Mouse (Mus musculus) hindbrain, embryonic 14.5 days (tissue): ENCODE results near the gene Marveld1. TPM values are rescaled to one million over a fixed set of nuclear protein-coding genes. Genes with fewer than 3 reads are reported as not detected.
A peak's percentile ranks its signal among the peaks of the same experiment; 100 is the strongest.

Experiments
- ATAC-seq: fragments of 200-750 bp; cut with Nextera tagmentation; 2 replicates; pipeline ENCODE4 v1.8.0; 2017; ENCODE audit warnings: moderate number of reproducible peaks, mild to moderate bottlenecking, moderate TSS enrichment, moderate library complexity; ENCODE audit not compliant: low FRiP score
- DNase-seq: peaks from one replicate; pipeline ENCODE4 v3.0.0-alpha.2; 2015; ENCODE audit warnings: low spot score
- H3K27ac ChIP-seq: fragments of 300-500 bp; sonication (generic); 2 replicates; pipeline ENCODE4 v1.5.1; 2014; ENCODE audit warnings: mild to moderate bottlenecking, moderate library complexity
- H3K27me3 ChIP-seq: fragments of 300-500 bp; sonication (generic); 2 replicates; pipeline ENCODE4 v1.6.1; 2014; ENCODE audit warnings: mild to moderate bottlenecking, low read length, mixed read lengths; ENCODE audit not compliant: control insufficient read depth, insufficient read depth
- H3K36me3 ChIP-seq: fragments of 300-500 bp; sonication (generic); replicated peaks from 2 replicates; pipeline ENCODE4 v1.6.1; 2014; ENCODE audit not compliant: control insufficient read depth, insufficient read depth
- H3K4me1 ChIP-seq: fragments of 300-500 bp; sonication (generic); replicated peaks from 2 replicates; pipeline ENCODE4 v1.6.1; 2014; ENCODE audit warnings: antibody characterized with exemption, low read length, mixed read lengths; ENCODE audit not compliant: control insufficient read depth, insufficient read depth
- H3K4me2 ChIP-seq: fragments of 300-500 bp; sonication (generic); replicated peaks from 2 replicates; pipeline ENCODE4 v1.6.1; 2014; ENCODE audit warnings: mild to moderate bottlenecking, moderate library complexity
- H3K4me3 ChIP-seq: fragments of 300-500 bp; sonication (generic); replicated peaks from 2 replicates; pipeline ENCODE4 v1.5.1; 2014; ENCODE audit warnings: mild to moderate bottlenecking, low read length
- H3K9ac ChIP-seq: fragments of 300-500 bp; sonication (generic); 2 replicates; pipeline ENCODE4 v1.6.1; 2014
- H3K9me3 ChIP-seq: fragments of 300-500 bp; sonication (generic); 2 replicates; pipeline ENCODE4 v1.6.1; 2016; ENCODE audit warnings: low read length; ENCODE audit not compliant: control insufficient read depth
- WGBS: fragments of 180-500 bp; shearing (Covaris S2); extraction: QIAGEN DNeasy Blood & Tissue Kit; methylation state at CpG from one replicate; pipeline ENCODE4 v1.1.7; 2014; 5-methylcytosine and 5-hydroxymethylcytosine counted together
- polyA plus RNA-seq: library from polyadenylated mRNA; unstranded; fragments of >200 nt; fragmentation: Nextera tagmentation; extraction: Ambion mirVana; gene quantifications from 2 replicates; pipeline ENCODE4 v1.2.1, GENCODE M21; 2014

Gene Marveld1
- polyA plus RNA-seq, 1 experiment from 2014 or later: 2.7 TPM

- no peak for DNase-seq
- Histone ChIP-seq H3K4me3 (no peak overlapping the region), H3K9me3 (no peaks in the 10 kb centered on the region), H3K27ac (no peak overlapping the region), H3K27me3 (no peaks in the 10 kb centered on the region), H3K4me1 (no peaks in the 10 kb centered on the region), H3K4me2 (no peak overlapping the region), H3K36me3 (peaks cover 69% of the 10 kb centered on the region), H3K9ac (no peak overlapping the region)
- no peak for ATAC-seq
- WGBS: 92% methylated on average over 4 of the region's 4 CpGs
Observed at GRCm38 (mm10) chr19:42189735-42190134, 42.5 kb downstream of the Marveld1 start.

DNA sequence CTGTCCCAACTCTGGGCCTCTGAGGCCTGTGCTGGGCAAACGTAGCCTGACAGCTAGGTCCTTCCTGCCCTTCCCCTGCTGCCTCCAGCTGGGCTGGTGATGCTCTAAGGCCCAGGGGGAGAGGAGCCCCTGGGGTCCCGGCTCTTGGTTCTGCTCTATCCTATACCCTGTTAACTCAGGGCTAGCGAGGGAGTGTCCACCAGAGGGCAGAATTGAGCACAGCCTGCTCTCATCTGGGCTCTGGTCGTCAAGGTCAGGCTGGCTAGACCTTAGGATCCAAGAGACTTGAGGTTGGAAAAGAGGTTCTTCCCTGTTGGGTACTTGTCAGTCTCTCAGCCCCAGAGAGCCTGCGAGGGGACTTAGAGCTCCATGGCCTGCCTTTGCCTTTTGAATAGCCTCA, 43.3 kb downstream of the Marveld1 start:
- peaks cover 62% of the 10 kb centered on the region for H3K36me3 ChIP-seq
- WGBS: 22% methylated on average over 5 of the region's 5 CpGs
- H3K4me2 ChIP-seq: no peak overlapping the region

DNA sequence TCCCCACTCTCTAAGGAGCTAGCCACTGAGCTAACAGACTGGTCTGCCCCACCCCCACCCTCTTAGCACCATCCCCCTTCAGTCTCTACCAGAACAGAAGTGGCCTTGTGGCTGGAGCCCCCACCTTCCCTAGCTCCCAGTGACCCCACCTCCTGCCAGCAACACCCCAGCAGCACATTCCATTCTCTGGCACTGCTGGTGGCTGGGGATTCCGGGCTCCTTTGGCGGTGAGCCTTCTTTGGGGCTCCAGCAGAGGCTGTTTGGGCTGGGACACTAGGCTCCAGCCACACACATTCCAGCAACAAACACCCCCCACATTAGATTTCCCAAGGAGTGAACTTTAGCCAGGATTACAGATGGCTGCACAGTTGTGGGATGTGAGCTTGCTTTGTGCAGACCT, 46.1 kb downstream of the Marveld1 start:
- H3K4me1 ChIP-seq: no peaks in the 10 kb centered on the region
- H3K4me2 ChIP-seq: no peak overlapping the region
- H3K9me3 ChIP-seq: no peaks in the 10 kb centered on the region
- no peak; the same call in 1 of the 2 replicates for ATAC-seq
- no peak for DNase-seq
- peaks cover 41% of the 10 kb centered on the region for H3K36me3 ChIP-seq
- no peak overlapping the region for H3K9ac ChIP-seq
- H3K27ac ChIP-seq: no peak overlapping the region
- H3K27me3 ChIP-seq: no peaks in the 10 kb centered on the region
- H3K4me3 ChIP-seq: no peak overlapping the region
- WGBS: 49% methylated on average over 2 of the region's 2 CpGs

More for the DNA sequence above, 43.3 kb downstream of the Marveld1 start:
- Histone ChIP-seq H3K4me3 (no peak overlapping the region), H3K27me3 (no peaks in the 10 kb centered on the region), H3K9me3 (no peaks in the 10 kb centered on the region), H3K27ac (no peak overlapping the region), H3K4me1 (no peaks in the 10 kb centered on the region), H3K9ac (no peak overlapping the region)
- ATAC-seq (0 out of 2 replicates have a peak, but pooled peaks have one; percentile 35), DNase-seq (peak; percentile 75)

GRCm38 (mm10) chr19:42196378-42196777, 49.2 kb downstream of the Marveld1 start:
- peaks cover 28% of the 10 kb centered on the region for H3K27me3 ChIP-seq
- H3K4me2 ChIP-seq: no peak overlapping the region
- peaks cover 17% of the 10 kb centered on the region for H3K36me3 ChIP-seq
- ATAC-seq (no peak), DNase-seq (no peak)
- no peak overlapping the region for H3K9ac ChIP-seq
- 76% methylated on average over 4 of the region's 4 CpGs for WGBS
- no peak overlapping the region for H3K27ac ChIP-seq
- no peak overlapping the region for H3K4me3 ChIP-seq
- H3K4me1 ChIP-seq: peaks cover under 1% of the 10 kb centered on the region; the same call in 1 of the 2 replicates
- H3K9me3 ChIP-seq: no peaks in the 10 kb centered on the region

DNA sequence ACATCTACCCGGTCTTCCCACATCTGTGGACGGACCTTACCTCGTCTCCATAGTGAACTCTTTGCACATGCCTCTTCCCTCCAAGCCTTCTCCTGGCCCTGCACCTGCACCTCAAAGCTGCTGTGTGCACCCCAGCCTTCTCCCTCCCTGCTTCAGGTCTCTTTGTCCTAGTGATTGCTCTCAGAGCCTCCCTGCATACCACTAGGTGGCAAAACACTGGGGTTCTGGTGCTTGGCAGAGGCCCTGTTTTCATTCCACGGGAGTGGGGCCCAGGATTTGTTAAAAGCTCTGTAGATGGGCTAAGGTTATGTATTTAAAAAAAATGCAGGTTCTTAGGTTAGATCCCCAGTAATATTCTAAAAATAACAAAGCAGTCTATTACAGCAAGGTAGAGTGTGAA, 49.9 kb downstream of the Marveld1 start:
- no peaks in the 10 kb centered on the region for H3K9me3 ChIP-seq
- H3K4me1 ChIP-seq: peaks cover 7% of the 10 kb centered on the region
- no peak overlapping the region for H3K27ac ChIP-seq
- WGBS: 71% methylated on average over 4 of the region's 4 CpGs
- peaks cover 35% of the 10 kb centered on the region for H3K27me3 ChIP-seq
- no peak overlapping the region for H3K4me3 ChIP-seq
- DNase-seq: no peak
- peaks cover 10% of the 10 kb centered on the region for H3K36me3 ChIP-seq
- no peak overlapping the region for H3K4me2 ChIP-seq
- no peak overlapping the region for H3K9ac ChIP-seq
- no peak for ATAC-seq

DNA sequence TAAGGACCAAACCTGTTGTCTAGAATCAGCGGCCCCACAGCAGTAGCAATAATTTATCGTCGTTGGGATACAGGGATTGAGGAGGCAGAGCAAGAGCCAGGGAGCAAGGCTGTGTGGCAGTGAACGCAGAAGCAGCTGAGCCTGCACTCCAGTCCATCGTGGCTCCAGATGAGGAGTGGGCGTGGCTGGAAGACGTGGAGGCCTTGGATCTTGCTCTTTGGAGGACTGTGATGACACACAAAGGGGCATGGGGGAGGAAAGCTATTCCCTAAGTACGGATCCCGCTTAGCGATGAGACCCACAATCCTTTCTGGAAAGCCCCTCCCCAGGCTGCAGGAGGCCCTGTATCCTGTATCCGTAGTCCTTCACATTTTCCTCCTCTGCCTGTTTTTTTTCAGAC, 50.8 kb downstream of the Marveld1 start:
- H3K4me2 ChIP-seq: no peak overlapping the region
- H3K9me3 ChIP-seq: no peaks in the 10 kb centered on the region
- peaks cover 45% of the 10 kb centered on the region for H3K27me3 ChIP-seq
- no peak overlapping the region for H3K4me3 ChIP-seq
- DNase-seq (no peak), ATAC-seq (no peak)
- peaks cover 7% of the 10 kb centered on the region for H3K4me1 ChIP-seq
- no peak overlapping the region for H3K9ac ChIP-seq
- WGBS: 48% methylated on average over 11 of the region's 11 CpGs
- H3K27ac ChIP-seq: no peak overlapping the region
- H3K36me3 ChIP-seq: peaks cover 3% of the 10 kb centered on the region; the same call in 1 of the 2 replicates

Other genes with a start within 250 kb of the Marveld1 start
- gene Pgam1, start 235.5 kb upstream of the Marveld1 start, polyA plus RNA-seq: 498 and 547 TPM in 2 replicates
- 51.9 and 64.0 TPM in 2 replicates for gene Exosc1, start 214.0 kb upstream of the Marveld1 start, polyA plus RNA-seq
- 70.6 and 70.8 TPM in 2 replicates for gene Zdhhc16, start 213.9 kb upstream of the Marveld1 start, polyA plus RNA-seq
- gene Mms19, start 166.2 kb upstream of the Marveld1 start, polyA plus RNA-seq: 29.6 and 31.6 TPM in 2 replicates
- gene Ubtd1, start 165.6 kb upstream of the Marveld1 start, polyA plus RNA-seq: 8.6 and 9.2 TPM in 2 replicates
- 0.82 and 1.2 TPM in 2 replicates for gene Ankrd2, start 111.4 kb upstream of the Marveld1 start, polyA plus RNA-seq
- gene Hoga1, start 101.8 kb upstream of the Marveld1 start, polyA plus RNA-seq: 1.3 and 2.2 TPM in 2 replicates
- gene 4933411K16Rik, start 95.2 kb upstream of the Marveld1 start, polyA plus RNA-seq: not detected in 2 replicates
- 117 and 128 TPM in 2 replicates for gene Morn4, start 61.0 kb upstream of the Marveld1 start, polyA plus RNA-seq
- 39.0 and 40.6 TPM in 2 replicates for gene Pi4k2a, start 56.9 kb upstream of the Marveld1 start, polyA plus RNA-seq
- 7.9 and 10.3 TPM in 2 replicates for gene Avpi1, start 18.3 kb upstream of the Marveld1 start, polyA plus RNA-seq
- 35.1 and 35.7 TPM in 2 replicates for gene Zfyve27, start 16.6 kb downstream of the Marveld1 start, polyA plus RNA-seq
- 2.8 and 2.9 TPM in 2 replicates for gene Sfrp5, start 54.9 kb downstream of the Marveld1 start, polyA plus RNA-seq
- 44.1 and 46.8 TPM in 2 replicates for gene Golga7b, start 100.2 kb downstream of the Marveld1 start, polyA plus RNA-seq